Mouse (Mus musculus): ENCODE results near the gene Zbtb49.

Zbtb49 gene

DNA sequence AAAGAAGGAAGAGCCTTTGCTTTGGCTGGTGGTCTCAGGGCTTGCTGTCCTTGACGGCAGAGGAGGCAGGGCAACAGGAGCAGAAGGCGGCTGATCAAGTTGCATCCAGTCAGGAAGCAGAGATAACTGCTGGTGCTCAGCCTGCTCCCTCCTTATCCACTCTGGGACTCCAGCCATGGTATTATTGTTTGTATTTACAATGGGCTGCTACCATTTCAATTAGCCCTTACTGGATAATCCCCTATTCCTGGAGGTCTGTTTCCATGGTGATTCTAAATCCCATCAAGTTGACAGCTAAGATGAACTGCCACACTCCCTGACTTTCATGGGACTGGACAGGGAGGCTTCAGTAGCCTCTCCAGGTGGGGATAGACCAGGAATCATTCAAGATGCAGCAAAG lies 25.3 kb downstream of the Zbtb49 start:
- no peak for DNase-seq

DNA sequence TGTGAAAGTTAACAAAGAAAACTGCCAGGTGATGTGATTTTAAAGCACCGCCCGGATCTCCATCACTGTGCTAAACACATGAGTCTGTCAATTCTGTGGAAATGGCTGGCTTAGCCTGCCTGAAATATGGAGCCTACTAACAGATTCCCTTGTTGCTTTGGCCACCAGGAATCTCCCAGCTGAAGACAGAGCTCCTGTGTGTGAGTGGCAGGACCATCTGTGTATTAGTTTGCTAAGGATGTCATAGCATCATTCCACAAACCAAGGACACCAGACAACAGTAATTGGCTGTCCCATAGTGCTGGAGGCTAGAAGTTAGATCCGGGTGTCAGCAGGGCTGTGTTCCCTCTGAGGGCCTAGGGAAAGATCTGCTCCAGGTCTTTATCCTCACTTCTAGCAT lies 29.4 kb downstream of the Zbtb49 start:
- DNase-seq = no peak

- no peak for DNase-seq
Measured at GRCm38 (mm10) chr5:38187006-38187405, 33.3 kb downstream of the Zbtb49 start.

DNA sequence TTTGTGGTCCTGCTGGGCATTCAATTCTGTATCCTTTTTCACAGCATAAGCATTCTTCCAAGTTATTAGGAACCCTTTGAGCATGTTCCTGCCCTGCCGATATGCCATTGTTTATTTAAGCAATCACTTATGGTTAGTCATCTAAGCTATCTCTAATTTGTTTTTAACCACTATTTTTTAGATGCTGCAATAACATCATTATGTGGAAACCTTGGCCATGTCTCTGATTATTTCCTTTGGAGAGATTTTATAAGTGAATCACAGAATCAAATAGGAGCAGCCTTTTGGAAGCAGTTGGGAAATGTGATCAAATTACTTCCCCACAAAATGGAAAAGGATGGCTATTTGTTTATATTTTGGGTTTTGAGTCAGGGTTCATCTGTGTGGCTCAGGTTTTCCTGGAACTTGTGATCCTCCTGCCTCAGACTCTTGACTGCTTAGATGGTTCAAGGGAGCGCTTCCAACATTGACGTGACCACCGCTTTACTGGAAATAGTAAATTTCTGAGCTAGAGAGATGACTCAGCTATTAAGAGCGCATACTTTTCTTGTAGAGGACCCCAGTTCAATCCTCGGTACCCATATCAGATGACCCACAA lies 35.5 kb downstream of the Zbtb49 start:
- DNase-seq = no peak

GRCm38 (mm10) chr5:38174256-38174912 lies 45.9 kb downstream of the Zbtb49 start:
- DNase-seq = no peak

GRCm38 (mm10) chr5:38173766-38174165 lies 46.5 kb downstream of the Zbtb49 start:
- no peak for DNase-seq

- DNase-seq = no peak
Measured at GRCm38 (mm10) chr5:38168497-38168896, 51.8 kb downstream of the Zbtb49 start.

DNA sequence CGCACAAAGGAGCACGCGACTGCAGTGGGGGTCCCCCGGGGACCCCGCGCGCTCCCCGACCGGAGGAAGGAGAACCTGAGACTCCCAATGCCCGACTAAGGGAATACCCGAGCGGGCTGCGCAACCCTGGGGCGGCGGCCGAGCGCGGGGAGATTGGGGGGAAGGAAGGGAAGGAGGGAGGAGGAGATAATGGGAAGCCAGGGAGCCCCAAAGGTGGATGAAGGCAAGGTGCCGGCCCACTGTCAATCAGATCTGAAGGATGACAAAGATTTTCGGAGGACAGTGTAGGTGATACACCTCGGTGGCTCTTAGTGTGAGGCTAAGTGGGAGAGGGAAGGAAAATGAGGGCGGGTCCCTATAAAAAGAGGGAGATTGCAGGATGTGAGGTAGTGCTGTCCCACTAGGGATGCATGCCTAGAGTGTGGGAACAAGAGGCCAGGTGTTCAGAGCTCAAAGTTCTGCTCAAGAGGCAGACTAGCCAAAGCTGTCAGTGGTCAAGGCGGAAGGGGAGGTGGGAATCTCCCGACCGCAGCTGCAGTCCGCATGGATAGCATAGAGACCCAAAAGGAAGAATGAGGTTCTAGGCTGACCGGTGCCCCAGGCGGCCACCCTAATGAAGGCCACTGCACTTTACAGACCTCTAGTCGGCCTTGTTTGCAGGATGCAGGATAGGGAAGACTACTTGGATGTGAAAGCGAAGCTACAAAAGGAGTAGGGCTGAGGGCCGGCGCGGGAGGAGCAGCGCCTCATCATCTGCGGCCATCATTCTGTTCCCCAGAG lies 60.4 kb downstream of the Zbtb49 start, which contains the start of gene Nsg1:
Nsg1 (minus strand) TSS at position 274 of the 780 bp plus-strand sequence.
- DNase-seq = no peak

DNA sequence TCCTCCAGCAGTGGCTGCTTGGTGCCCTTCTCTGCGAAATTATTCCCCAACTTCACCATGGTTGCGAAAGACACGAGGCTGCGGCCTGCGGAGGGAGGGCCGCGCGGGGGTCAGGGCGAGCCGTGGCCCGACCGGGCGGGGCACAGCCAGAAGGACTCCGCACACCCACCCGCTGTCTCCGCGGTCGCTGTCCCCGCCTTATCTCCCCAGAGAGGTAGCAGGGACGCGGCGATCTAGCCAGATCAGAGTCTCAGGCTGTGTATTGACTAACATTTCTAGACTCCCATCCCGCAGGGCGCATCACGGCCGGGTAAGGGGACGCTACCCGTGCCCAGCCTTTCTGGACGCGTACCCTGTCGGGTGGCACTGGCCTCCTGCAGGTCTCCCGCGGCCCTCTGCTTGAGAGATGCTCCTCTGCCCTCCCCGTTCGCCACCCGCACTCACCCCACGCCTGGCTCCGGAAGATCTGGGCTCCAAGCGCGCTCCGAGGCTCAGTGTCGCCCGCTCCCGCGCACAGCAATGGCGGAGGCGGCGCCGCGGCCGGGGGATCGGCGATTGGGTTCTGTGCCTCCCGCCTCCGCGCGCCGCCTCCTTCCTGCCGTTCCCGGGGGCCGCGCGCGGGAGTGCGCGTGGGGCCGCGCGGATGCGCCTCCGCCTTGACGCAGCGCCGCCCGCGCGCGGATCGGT lies 61.2 kb downstream of the Zbtb49 start:
- peak; percentile 9 to 21 for DNase-seq

DNA sequence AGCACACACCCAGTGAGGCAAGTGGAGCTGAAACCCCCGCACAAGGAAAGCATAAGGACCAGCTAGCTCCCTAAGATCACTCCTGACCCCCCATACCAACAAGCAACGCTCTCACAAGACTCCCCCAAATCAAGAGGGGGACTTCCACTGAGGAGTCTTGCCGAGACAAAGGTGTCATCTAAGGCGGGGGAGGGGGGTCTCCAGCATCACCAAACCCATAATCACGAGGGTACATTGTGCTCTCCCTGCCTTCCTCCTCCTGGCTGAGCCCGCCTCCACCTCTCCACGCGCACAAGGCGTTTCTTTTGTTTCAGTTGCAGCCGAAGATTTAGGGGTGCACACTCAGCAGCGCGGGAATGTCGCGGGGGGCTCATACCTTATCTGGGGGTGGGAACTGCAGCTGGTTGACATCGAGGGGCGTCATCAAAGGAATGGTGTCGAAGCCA lies 61.7 kb downstream of the Zbtb49 start:
- no peak for DNase-seq

- DNase-seq = no peak
Measured at GRCm38 (mm10) chr5:38157481-38158020, 62.7 kb downstream of the Zbtb49 start.

GRCm38 (mm10) chr5:38153636-38154035 lies 66.6 kb downstream of the Zbtb49 start:
- DNase-seq = no peak

DNA sequence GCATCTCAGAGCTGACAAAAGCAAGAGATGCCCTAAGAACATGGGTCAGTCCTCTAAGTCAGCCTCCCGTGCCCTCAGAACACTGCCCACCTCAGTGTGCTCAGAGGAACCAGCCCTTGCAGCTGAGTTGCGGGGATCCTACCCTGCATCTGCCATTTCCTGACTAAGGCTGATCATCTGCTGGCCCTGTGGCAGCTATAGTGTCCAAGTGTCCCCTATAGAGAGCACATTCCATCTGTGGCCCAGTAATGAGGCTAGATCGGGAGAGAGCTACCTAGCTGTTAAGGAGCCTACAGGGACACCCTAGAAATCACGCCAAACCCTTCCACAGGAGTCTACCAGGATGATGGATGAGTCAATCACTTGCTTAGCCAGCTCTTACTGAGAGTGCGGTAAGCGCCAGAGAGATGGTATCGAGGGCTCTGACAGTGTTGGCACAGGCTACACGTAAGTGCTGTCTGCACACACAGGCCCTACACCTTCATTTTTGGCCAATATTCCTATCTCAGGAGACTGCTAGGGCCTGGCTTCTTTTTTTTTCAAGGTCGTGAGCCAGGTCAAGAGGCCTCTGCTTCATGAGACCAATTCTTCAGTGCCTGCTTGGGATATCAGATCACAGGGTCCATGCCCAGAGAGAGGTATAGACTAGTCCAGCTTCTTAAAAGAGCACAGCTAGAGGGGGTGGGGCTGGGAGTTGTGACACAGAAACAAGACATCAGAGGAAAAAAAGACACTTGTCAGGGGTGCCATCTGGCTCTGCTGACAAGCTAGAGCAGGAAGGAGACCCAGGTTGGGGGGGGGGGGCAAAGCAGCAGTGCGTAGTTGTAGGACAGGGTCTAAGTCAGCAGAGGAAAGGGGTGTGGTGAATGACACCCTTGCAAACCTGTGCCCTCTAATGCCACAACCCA lies 67.8 kb downstream of the Zbtb49 start:
- DNase-seq = no peak

- DNase-seq = no peak
Measured at GRCm38 (mm10) chr5:38151264-38151663, 69.0 kb downstream of the Zbtb49 start.

- DNase-seq = no peak
Measured at GRCm38 (mm10) chr5:38146524-38146923, 73.7 kb downstream of the Zbtb49 start.

GRCm38 (mm10) chr5:38140893-38141292 lies 79.4 kb downstream of the Zbtb49 start:
- DNase-seq = no peak

Data from thymus, adult 18-20 months (tissue).